Mouse (Mus musculus) spleen, postnatal 36 days (tissue): ENCODE data around the gene Zfp786.

Experiments
- DNase-seq, 2 experiments: peaks; one replicate each; pipeline ENCODE4 v3.0.0; 2022; ENCODE audit warnings: low spot score in 2 of 2, mixed read lengths in 1 of 2

Gene Zfp786

GRCm38 (mm10) chr6:47821236-47821635 lies 9.4 kb downstream of the Zfp786 start:
- DNase-seq: no peak

DNA sequence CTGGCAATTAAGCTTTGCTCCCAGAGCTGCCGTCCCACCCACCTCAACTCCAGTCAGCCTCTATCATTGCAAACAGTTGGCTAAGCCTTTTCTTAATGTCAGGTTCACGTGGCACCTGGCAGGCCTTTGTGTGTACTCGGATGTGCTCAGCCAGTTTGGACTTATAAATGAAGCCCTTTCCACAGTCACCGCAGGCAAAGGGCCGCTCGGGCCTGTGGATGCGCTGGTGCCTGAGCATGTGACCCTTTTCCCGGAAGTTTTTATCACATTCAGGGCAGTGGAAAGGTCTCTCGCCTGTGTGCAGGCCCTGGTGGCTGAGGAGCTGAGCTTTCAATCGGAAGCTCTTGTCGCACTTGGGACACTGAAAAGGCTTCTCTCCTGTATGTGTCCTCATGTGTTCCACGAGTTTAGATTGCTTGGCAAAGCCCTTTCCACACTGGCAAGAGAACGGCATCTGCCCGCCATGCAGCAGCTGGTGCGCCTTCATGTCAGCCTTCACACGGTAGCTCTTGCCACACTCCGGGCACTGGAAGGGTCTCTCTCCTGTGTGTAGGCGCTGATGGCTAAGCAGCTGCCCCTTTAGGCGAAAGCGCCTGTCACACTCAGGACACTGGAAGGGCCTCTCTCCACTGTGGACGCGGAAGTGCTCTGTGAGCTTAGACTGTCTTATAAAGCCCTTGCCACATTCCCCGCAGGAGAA lies 10.9 kb downstream of the Zfp786 start:
- DNase-seq: no peak

DNA sequence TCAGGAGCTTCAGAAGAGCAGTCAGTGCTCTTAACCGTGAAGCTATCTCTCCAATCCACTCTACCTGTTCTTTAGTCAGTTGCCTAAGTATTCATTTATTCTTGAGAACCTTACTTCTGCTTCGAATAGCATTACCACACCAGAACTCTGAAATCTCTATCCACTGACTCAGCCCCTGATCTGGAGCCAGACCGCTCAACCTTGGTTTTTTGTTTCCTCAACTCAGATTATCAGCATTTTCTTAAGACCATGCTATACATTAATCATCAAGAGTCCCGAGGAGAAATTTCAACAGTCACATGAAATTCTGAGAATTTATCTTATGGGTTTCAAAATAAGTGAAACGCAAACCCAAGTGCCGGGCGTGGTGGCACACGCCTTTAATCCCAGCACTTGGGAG lies 11.9 kb downstream of the Zfp786 start:
- no peak for DNase-seq

GRCm38 (mm10) chr6:47816151-47816550 lies 14.5 kb downstream of the Zfp786 start:
- no peak for DNase-seq

- DNase-seq: peak; percentile 99
Measured at GRCm38 (mm10) chr6:47813257-47813878, 17.3 kb downstream of the Zfp786 start, which contains the start of gene Pdia4. Pdia4 (minus strand) TSS chr6:47813430.

GRCm38 (mm10) chr6:47812271-47812915 lies 18.3 kb downstream of the Zfp786 start:
- no peak for DNase-seq

DNA sequence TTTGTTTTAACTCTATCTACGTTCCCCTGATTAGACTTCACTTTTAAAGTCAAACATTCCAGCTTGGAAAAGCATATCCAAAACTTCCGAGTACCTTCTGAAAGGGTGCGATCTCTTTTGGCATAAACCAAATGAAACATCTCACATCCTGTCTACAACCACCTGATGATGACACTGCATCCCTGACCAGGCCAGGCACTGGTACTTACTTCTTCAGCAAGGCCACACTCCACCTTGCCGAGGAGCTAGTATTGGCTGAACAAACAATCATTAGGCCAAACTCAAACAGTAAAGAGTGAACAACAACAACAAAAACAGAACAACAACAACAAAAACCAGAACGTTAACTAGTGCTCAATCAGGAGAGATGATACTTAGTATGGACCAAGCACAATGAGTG lies 19.3 kb downstream of the Zfp786 start:
- no peak for DNase-seq

- DNase-seq: no peak
Measured at GRCm38 (mm10) chr6:47810181-47810580, 20.5 kb downstream of the Zfp786 start.

GRCm38 (mm10) chr6:47809053-47809452 lies 21.6 kb downstream of the Zfp786 start:
- DNase-seq: no peak

DNA sequence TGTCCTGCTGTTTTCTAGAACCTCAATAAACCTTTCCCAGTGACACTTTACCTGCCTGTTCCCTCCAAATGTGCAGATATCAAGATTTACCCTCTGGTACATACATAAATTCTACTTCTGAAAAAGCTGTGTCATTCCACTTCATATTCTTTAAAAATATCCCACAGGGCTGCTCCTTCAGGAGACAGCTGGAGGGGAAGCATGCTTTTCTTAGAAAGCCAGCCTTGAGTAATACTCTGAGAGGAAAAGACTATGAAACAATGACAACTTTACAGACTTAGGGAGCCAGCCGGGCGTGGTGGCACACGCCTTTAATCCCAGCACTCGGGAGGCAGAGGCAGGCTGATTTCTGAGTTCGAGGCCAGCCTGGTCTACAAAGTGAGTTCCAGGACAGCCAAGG lies 22.1 kb downstream of the Zfp786 start:
- no peak for DNase-seq

GRCm38 (mm10) chr6:47807419-47807818 lies 23.2 kb downstream of the Zfp786 start:
- DNase-seq: peak; percentile 48 to 53

- DNase-seq: no peak
Measured at GRCm38 (mm10) chr6:47805520-47805919, 25.1 kb downstream of the Zfp786 start.

DNA sequence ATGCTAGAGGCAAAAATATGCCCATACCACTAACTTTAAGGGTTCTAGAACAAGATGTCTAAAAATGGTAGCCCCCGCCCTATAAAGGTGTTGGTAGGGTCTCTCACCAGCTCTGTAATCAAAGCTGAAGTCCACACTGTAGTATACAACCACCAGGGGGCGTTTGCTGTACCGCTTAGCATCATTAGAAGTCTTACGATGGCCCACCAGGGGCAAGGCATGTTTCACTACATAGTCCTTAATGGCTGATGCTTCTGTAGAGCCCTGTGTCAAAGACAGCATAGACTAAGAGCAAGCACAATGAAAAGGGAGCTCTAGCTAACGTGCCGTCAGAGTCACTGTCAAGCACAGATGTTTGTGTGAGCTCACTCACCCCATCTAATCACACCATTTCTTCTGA lies 31.6 kb downstream of the Zfp786 start:
- DNase-seq: peak; percentile 60 to 72

- DNase-seq: no peak
Measured at GRCm38 (mm10) chr6:47794106-47794830, 36.4 kb downstream of the Zfp786 start.

GRCm38 (mm10) chr6:47793284-47793683 lies 37.4 kb downstream of the Zfp786 start:
- DNase-seq: no peak

DNA sequence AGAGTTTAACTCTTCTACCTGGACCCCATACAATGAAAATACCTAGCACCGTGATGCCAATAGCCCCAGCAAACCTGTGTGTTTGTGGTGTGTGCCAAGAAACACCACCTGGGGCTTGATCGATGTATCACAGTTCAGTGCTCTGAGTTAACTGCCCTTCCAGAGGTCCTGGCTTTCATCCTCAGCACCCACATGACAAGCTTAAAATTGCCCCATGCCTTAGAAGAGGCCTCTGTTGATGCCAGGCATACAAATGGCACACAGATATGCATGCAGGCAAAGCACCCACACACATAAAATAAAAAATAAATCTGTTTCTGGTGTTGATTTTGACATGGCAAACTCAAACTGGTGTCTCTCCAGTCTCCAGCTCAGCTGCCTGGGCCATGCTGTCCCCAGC lies 38.1 kb downstream of the Zfp786 start:
- DNase-seq: no peak

GRCm38 (mm10) chr6:47790745-47791144 lies 39.9 kb downstream of the Zfp786 start:
- DNase-seq: no peak

GRCm38 (mm10) chr6:47788821-47789220 lies 41.8 kb downstream of the Zfp786 start:
- DNase-seq: no peak

- DNase-seq: peak; percentile 73 to 79
Measured at GRCm38 (mm10) chr6:47787941-47788736, 42.5 kb downstream of the Zfp786 start.

DNA sequence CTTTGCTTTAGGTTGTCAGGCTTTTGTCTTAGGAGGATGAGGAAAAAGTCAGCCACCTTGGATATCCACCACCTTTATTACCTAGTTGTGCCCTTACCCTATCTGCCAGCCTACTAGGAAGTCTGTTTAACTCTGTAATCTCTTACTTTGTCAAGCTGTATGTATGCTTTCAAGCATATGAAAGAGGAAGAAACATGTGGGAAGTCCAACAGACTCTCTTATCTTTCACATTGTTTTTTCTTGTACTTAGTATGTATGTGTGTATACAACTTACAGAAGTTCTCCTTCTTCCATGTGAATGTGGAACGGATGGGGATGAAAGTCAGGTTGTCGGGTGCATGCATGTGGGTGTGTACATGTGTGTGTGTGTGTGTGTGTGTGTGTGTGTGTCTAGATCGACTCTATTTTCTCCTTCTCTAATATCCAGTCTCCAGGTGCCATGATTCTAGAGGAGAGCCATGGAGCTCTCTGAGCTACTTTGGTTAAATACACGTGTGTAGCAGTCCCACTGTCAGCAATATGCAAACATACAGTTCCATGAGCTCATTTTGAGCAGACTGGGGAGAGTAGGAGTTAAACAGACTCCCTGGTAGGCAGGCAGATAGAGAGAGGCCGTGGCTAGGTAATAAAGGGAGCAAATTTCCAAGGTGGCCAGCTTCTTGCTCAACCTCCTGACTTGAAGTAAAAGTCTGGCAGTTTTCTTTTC lies 45.8 kb downstream of the Zfp786 start:
- no peak for DNase-seq
